Mouse (Mus musculus) splenic B cell, adult 2 months (primary cell): ENCODE measurements at regions not wholly inside any gene's neighbourhood (a gene's known extent, or its start where the extent isn't known, plus 50 kb on each side); places are given as distances from the start of the nearest gene placed in this dataset.

Experiments used
- DNase-seq: peaks from one replicate; pipeline ENCODE4 v3.0.0-alpha.2; 2011; ENCODE audit warnings: low read depth, low spot score
- H3K27me3 ChIP-seq: 2 replicates; pipeline ENCODE4 v1.6.1; 2012; ENCODE audit warnings: mild to moderate bottlenecking, low read length, moderate library complexity, mixed read lengths; ENCODE audit not compliant: control insufficient read depth, poor library complexity, insufficient read depth, severe bottlenecking
- H3K36me3 ChIP-seq: 2 replicates; pipeline ENCODE4 v1.6.1; 2012; ENCODE audit warnings: mild to moderate bottlenecking, low read length, moderate library complexity, mixed read lengths; ENCODE audit not compliant: control insufficient read depth, poor library complexity, insufficient read depth, severe bottlenecking

- no peaks in the 10 kb centered on the region for H3K36me3 ChIP-seq
- DNase-seq = no peak
- H3K27me3 ChIP-seq = no peaks in the 10 kb centered on the region
Measured at GRCm38 (mm10) chr16:77885060-77885679, 283.3 kb upstream of the Gm11146 start.

GRCm38 (mm10) chr16:77884495-77884894, 282.6 kb upstream of the Gm11146 start:
- Histone ChIP-seq H3K27me3 (no peaks in the 10 kb centered on the region), H3K36me3 (no peaks in the 10 kb centered on the region)
- DNase-seq = no peak

- no peak for DNase-seq
- Histone ChIP-seq H3K36me3 (no peaks in the 10 kb centered on the region), H3K27me3 (no peaks in the 10 kb centered on the region)
Measured at GRCm38 (mm10) chr16:77877006-77877405, 275.1 kb upstream of the Gm11146 start.

- no peak for DNase-seq
- no peaks in the 10 kb centered on the region for H3K27me3 ChIP-seq
Measured at GRCm38 (mm10) chr16:77863246-77863645, 261.4 kb upstream of the Gm11146 start.

GRCm38 (mm10) chr16:77852066-77852781, 250.3 kb upstream of the Gm11146 start:
- DNase-seq = no peak
- Histone ChIP-seq H3K27me3 (no peaks in the 10 kb centered on the region), H3K36me3 (no peaks in the 10 kb centered on the region)

More at GRCm38 (mm10) chr16:77863246-77863645, 261.4 kb upstream of the Gm11146 start:
- H3K36me3 ChIP-seq = no peaks in the 10 kb centered on the region

- no peak for DNase-seq
- no peaks in the 10 kb centered on the region for H3K27me3 ChIP-seq
Measured at GRCm38 (mm10) chr16:77851206-77852065, 249.5 kb upstream of the Gm11146 start.

GRCm38 (mm10) chr16:77835767-77836166, 233.9 kb upstream of the Gm11146 start:
- Histone ChIP-seq H3K36me3 (no peaks in the 10 kb centered on the region), H3K27me3 (no peaks in the 10 kb centered on the region)
- no peak for DNase-seq

More at GRCm38 (mm10) chr16:77851206-77852065, 249.5 kb upstream of the Gm11146 start:
- H3K36me3 ChIP-seq = no peaks in the 10 kb centered on the region

- no peaks in the 10 kb centered on the region for H3K36me3 ChIP-seq
- no peaks in the 10 kb centered on the region for H3K27me3 ChIP-seq
- DNase-seq = no peak
Measured at GRCm38 (mm10) chr16:77827322-77828117, 225.6 kb upstream of the Gm11146 start.

GRCm38 (mm10) chr16:77799709-77800108, 197.8 kb upstream of the Gm11146 start:
- DNase-seq = no peak
- Histone ChIP-seq H3K36me3 (no peaks in the 10 kb centered on the region), H3K27me3 (no peaks in the 10 kb centered on the region)

- Histone ChIP-seq H3K27me3 (no peaks in the 10 kb centered on the region), H3K36me3 (no peaks in the 10 kb centered on the region)
- no peak for DNase-seq
Measured at GRCm38 (mm10) chr16:77796926-77797325, 195.0 kb upstream of the Gm11146 start.

GRCm38 (mm10) chr16:77789652-77790051, 187.8 kb upstream of the Gm11146 start:
- Histone ChIP-seq H3K36me3 (no peaks in the 10 kb centered on the region), H3K27me3 (no peaks in the 10 kb centered on the region)
- DNase-seq = no peak

GRCm38 (mm10) chr16:77789206-77789605, 187.3 kb upstream of the Gm11146 start:
- Histone ChIP-seq H3K27me3 (no peaks in the 10 kb centered on the region), H3K36me3 (no peaks in the 10 kb centered on the region)
- DNase-seq = no peak

- no peak for DNase-seq
- Histone ChIP-seq H3K27me3 (no peaks in the 10 kb centered on the region), H3K36me3 (no peaks in the 10 kb centered on the region)
Measured at GRCm38 (mm10) chr16:77788781-77789150, 186.9 kb upstream of the Gm11146 start.

GRCm38 (mm10) chr16:77788041-77788780, 186.3 kb upstream of the Gm11146 start:
- no peaks in the 10 kb centered on the region for H3K36me3 ChIP-seq
- DNase-seq = no peak
- H3K27me3 ChIP-seq = no peaks in the 10 kb centered on the region
